Mouse (Mus musculus): ENCODE data around the gene Gm614. TPM values are rescaled to one million over a fixed set of nuclear protein-coding genes. Genes with fewer than 3 reads are reported as not detected.

Gene Gm614
- total and polyA plus RNA-seq, 3 experiments, result not detected

DNA sequence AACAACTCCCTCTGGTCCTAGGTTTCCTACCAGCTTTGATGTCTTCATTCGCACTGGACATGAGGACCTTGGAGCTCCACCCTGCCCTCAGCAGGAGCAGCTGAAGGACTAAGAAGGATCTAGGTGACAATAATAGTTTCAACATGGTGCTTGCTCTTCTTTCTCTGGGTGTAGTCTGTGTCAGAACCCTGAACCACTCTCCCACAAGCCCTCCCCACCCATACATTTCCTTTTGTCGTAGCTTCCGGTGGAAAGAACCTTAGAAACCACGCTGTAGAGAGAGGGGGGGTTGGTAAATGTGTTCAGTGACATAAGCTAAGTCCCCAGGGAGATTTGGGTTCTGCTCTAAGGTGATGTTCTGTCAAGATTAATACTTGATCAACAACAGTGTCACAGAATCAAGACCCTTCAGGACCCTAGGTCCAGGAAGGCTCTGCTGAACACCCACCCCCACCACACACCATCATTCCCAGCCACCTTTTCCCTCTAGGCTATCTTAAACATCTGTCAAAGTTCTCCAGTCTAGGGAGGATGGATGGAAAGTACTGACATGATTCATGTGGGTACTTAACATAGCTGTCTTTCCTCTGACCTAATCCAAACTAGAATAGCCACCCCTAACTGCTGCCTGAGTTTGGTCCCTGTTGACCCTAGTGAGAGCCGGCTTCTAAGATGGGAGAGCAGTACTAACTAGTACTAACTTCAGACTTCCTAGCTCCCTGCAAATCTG, 4.4 kb upstream of the Gm614 start, which contains the start of gene Il2rg:
Gene Il2rg (minus strand): TSS at position 231 of the 730 bp plus-strand sequence.
- Histone ChIP-seq H3K4me3 (ENCODE audit: low read depth, low read length) (no peak within 1 kb of the TSS), H3K9me3 (replicated peaks) (no peaks in the 10 kb centered on the region), H3K27me3 (ENCODE audit: insufficient read depth, low read length) (no peaks in the 10 kb centered on the region), H3K36me3 (replicated peaks) (no peaks in the 10 kb centered on the region), H3K4me1 (ENCODE audit: insufficient read depth, low read depth, low read length) (peaks cover 40% of the 10 kb centered on the region)
- ATAC-seq (ENCODE audit: extremely low read depth, insufficient number of reproducible peaks, low FRiP score, poor library complexity, severe bottlenecking) (no peak), DNase-seq (ENCODE audit: low spot score) (no peak)
- TF ChIP-seq GATA1 (IDR thresholded peaks at IDR 0.05; ENCODE audit: borderline replicate concordance, low read length), result no peak
- TF ChIP-seq GATA2 (IDR thresholded peaks at IDR 0.05; ENCODE audit: borderline replicate concordance, low read depth, low read length), result no peak
- no peak for TF ChIP-seq CTCF (IDR thresholded peaks at IDR 0.05; ENCODE audit: low read depth, low read length)
- no peak for TF ChIP-seq POLR2AphosphoS5 (IDR thresholded peaks at IDR 0.05; ENCODE audit: insufficient replicate concordance, low read depth, low read length)
- TF ChIP-seq TAL1 (conservative IDR thresholded peaks at IDR 0.05; ENCODE audit: low read depth, low read length), result no peak

DNA sequence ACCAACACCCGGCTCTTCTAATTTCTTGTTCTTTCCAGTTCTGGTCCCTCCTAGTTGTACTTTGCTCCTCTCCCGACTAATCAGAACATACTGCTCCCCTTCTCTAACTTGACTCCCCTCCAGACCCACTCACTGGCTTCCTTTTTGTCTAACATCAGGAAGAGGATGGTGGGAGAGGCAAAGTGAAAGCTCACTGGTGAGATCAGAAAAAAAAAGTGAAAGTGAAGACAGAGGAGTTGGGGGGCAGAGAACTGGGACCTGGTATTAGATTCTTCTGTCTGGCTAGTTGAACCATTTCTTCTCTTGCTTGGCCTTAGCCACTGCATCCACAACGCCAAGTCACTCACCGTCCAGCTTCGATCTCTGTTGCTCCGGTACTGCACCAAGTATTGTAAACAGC, 2.8 kb upstream of the Gm614 start:
- H3K36me3 ChIP-seq (replicated peaks), result no peaks in the 10 kb centered on the region
- H3K4me1 ChIP-seq (ENCODE audit: insufficient read depth, low read depth, low read length), result peaks cover 45% of the 10 kb centered on the region
- DNase-seq (ENCODE audit: low spot score) (no peak), ATAC-seq (ENCODE audit: extremely low read depth, insufficient number of reproducible peaks, low FRiP score, poor library complexity, severe bottlenecking) (no peak)
- TF ChIP-seq GATA2 (IDR thresholded peaks at IDR 0.05; ENCODE audit: borderline replicate concordance, low read depth, low read length) (no peak), POLR2AphosphoS5 (IDR thresholded peaks at IDR 0.05; ENCODE audit: insufficient replicate concordance, low read depth, low read length) (no peak), TAL1 (conservative IDR thresholded peaks at IDR 0.05; ENCODE audit: low read depth, low read length) (no peak), GATA1 (IDR thresholded peaks at IDR 0.05; ENCODE audit: borderline replicate concordance, low read length) (no peak), CTCF (IDR thresholded peaks at IDR 0.05; ENCODE audit: low read depth, low read length) (no peak)
- no peaks in the 10 kb centered on the region for H3K9me3 ChIP-seq (replicated peaks)
- H3K4me3 ChIP-seq (ENCODE audit: low read depth, low read length), result no peak overlapping the region
- H3K27me3 ChIP-seq (ENCODE audit: insufficient read depth, low read length), result no peaks in the 10 kb centered on the region

DNA sequence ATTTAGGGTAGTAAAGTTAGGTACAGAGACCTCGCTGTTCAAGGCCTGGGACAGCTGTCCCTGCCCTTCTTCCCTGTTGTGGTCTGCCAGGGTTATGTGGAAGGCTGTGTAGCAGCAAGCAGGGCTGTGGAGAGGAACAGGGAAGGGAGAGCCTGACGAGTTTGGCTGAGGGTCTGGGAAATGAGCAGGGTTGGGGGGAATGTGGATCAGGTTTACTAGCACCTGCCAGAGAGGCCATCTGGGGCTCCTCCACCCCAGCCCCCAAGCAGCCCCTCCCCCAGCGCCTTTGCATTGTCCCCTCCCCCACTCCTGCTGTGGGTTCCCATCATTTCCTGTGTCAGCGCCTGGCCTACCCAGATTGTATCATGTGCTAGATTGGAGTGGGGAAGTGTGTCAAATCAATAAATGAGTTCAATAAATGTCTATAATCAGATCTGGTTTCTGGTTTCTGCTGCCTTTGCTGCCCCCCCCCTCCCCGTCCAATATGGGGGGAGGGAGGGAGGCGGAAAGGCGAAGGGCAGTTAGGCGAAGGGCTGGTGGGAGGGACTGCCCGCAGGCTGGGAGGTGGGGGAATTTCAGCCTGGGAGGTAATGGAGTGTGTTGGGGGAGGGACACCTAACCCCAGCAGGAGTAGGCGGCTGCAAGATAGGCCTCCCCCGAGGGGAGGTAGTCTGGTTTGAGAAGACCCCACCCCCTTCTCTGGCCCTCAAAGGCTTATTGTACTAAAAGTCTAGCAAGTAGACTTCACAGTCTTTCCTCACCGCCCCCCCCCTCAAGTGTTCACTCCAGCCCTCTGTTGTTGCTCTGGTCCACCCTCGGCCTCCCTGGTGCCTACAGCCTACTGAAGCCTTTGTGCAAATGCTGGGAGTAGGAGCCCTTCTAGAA, 3.1 kb downstream of the Gm614 start:
- TF ChIP-seq GATA2 (IDR thresholded peaks at IDR 0.05; ENCODE audit: borderline replicate concordance, low read depth, low read length) (no peak), POLR2AphosphoS5 (IDR thresholded peaks at IDR 0.05; ENCODE audit: insufficient replicate concordance, low read depth, low read length) (no peak), TAL1 (conservative IDR thresholded peaks at IDR 0.05; ENCODE audit: low read depth, low read length) (no peak), CTCF (IDR thresholded peaks at IDR 0.05; ENCODE audit: low read depth, low read length) (no peak), GATA1 (IDR thresholded peaks at IDR 0.05; ENCODE audit: borderline replicate concordance, low read length) (no peak)
- DNase-seq (ENCODE audit: low spot score) (peak; percentile 39), ATAC-seq (ENCODE audit: extremely low read depth, insufficient number of reproducible peaks, low FRiP score, poor library complexity, severe bottlenecking) (peak; percentile 69)
- peaks cover 74% of the 10 kb centered on the region for H3K4me1 ChIP-seq (ENCODE audit: insufficient read depth, low read depth, low read length)
- H3K9me3 ChIP-seq (replicated peaks), result no peaks in the 10 kb centered on the region
- H3K4me3 ChIP-seq (ENCODE audit: low read depth, low read length), result peak overlapping the region; percentile 54; the same call in 1 of the 2 replicates
- H3K27me3 ChIP-seq (ENCODE audit: insufficient read depth, low read length), result no peaks in the 10 kb centered on the region
- H3K36me3 ChIP-seq (replicated peaks), result peaks cover 37% of the 10 kb centered on the region

DNA sequence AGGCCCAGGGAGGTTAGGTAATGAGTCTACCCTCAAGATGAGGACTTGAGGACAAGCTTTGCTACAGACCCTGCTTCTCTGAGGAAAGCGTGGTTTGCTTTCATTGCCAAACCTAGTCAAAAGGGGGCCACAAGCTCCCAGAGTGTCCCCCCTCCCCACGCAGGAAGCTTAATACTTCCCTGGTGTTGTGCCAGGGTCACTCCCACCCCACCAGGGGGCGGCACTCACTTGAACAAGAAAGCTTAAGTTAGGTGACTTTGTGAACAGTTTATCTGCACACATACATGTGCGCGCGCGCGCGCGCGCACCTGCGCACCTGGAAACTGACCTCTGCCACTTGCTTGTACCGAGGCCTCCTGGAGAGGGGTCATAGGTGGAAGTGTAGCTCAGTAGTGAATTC, 7.2 kb downstream of the Gm614 start:
- Histone ChIP-seq H3K36me3 (replicated peaks) (peaks cover 37% of the 10 kb centered on the region), H3K4me1 (ENCODE audit: insufficient read depth, low read depth, low read length) (peaks cover 54% of the 10 kb centered on the region), H3K4me3 (ENCODE audit: low read depth, low read length) (no peak overlapping the region; the same call in 1 of the 2 replicates), H3K9me3 (replicated peaks) (no peaks in the 10 kb centered on the region), H3K27me3 (ENCODE audit: insufficient read depth, low read length) (no peaks in the 10 kb centered on the region)
- TF ChIP-seq POLR2AphosphoS5 (IDR thresholded peaks at IDR 0.05; ENCODE audit: insufficient replicate concordance, low read depth, low read length) (no peak), GATA2 (IDR thresholded peaks at IDR 0.05; ENCODE audit: borderline replicate concordance, low read depth, low read length) (no peak), TAL1 (conservative IDR thresholded peaks at IDR 0.05; ENCODE audit: low read depth, low read length) (no peak), CTCF (IDR thresholded peaks at IDR 0.05; ENCODE audit: low read depth, low read length) (no peak), GATA1 (IDR thresholded peaks at IDR 0.05; ENCODE audit: borderline replicate concordance, low read length) (no peak)
- ATAC-seq (ENCODE audit: extremely low read depth, insufficient number of reproducible peaks, low FRiP score, poor library complexity, severe bottlenecking) (no peak), DNase-seq (ENCODE audit: low spot score) (no peak)

DNA sequence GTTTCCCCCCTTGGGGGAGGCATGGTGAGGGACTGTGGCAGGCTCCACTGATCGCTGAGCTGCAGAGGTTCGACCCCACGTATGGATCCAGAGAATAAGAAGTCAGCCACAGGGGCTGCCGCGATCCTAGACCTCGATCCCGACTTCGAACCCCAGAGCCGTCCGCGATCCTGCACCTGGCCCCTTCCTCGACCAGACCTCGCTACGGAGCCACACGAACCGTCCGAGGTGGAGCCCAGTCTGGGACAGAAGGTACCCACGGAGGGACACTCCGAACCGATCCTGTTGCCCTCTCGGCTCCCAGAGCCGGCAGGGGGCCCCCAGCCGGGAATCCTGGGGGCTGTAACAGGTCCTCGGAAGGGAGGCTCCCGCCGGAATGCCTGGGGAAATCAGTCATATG, 9.1 kb downstream of the Gm614 start:
- Histone ChIP-seq H3K4me1 (ENCODE audit: insufficient read depth, low read depth, low read length) (peaks cover 39% of the 10 kb centered on the region), H3K27me3 (ENCODE audit: insufficient read depth, low read length) (no peaks in the 10 kb centered on the region), H3K36me3 (replicated peaks) (peaks cover 37% of the 10 kb centered on the region), H3K4me3 (ENCODE audit: low read depth, low read length) (peak overlapping the region; percentile 76), H3K9me3 (replicated peaks) (no peaks in the 10 kb centered on the region)
- no peak for ATAC-seq (ENCODE audit: extremely low read depth, insufficient number of reproducible peaks, low FRiP score, poor library complexity, severe bottlenecking)
- DNase-seq (ENCODE audit: low spot score), result no peak
- no peak for TF ChIP-seq POLR2AphosphoS5 (IDR thresholded peaks at IDR 0.05; ENCODE audit: insufficient replicate concordance, low read depth, low read length)
- no peak for TF ChIP-seq TAL1 (conservative IDR thresholded peaks at IDR 0.05; ENCODE audit: low read depth, low read length)
